In the genomic region with DNA sequence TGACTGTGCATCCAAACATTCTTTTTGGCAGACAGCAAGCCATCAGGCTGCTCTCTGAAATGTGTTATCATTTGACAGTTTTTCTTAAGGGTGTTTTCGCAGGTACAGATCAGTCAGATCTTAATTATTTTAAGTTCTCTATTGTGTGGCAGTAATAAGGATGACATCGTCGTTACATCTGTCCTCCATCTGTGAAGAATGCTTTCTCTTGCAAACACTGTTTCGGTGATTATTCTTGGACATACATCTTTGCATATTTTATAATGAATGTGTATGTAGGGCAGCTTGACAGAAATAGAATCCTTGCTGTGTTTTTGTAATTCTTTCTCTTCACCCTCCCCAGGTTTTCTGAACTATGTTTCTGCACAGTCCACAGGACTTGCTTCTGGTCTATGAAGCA, we compare ENCODE assay signal across 15 mouse cellular contexts.
"Had no signal": no experiment of that assay in that cellular context is flagged by ENCODE, and none has a peak within 500 bp of the region (broad histone marks: within the 10 kb centered on the region; RNA-seq: fewer than 3 reads in every experiment).

No protein-coding gene starts in this region.

- H3K4me1 ChIP-seq: limb, embryonic 15.5 days; liver, embryonic 12.5 days; midbrain, embryonic 10.5 days; neural tube, embryonic 15.5 days had no signal

- ATAC-seq: intestine, postnatal 0 days; liver, embryonic 12.5 days had no signal

- H3K9me3 ChIP-seq: limb, embryonic 15.5 days; liver, embryonic 12.5 days; midbrain, embryonic 10.5 days; neural tube, embryonic 15.5 days had no signal

- H3K27ac ChIP-seq: limb, embryonic 15.5 days; liver, embryonic 12.5 days; midbrain, embryonic 10.5 days; neural tube, embryonic 15.5 days; stomach, postnatal 0 days had no signal

- H3K27me3 ChIP-seq: limb, embryonic 15.5 days; liver, embryonic 12.5 days; neural tube, embryonic 15.5 days had no signal

- DNase-seq: kidney, adult 8-10 months; kidney, postnatal 25 days; lung, embryonic 14.5 days; lung, postnatal 10 days; lung, postnatal 4 days; midbrain, embryonic 14.5 days; thymus, adult 18-20 months; thymus, postnatal 14 days had no signal

- H3K36me3 ChIP-seq: limb, embryonic 15.5 days; liver, embryonic 12.5 days; midbrain, embryonic 10.5 days; neural tube, embryonic 15.5 days had no signal

- H3K4me2 ChIP-seq: limb, embryonic 15.5 days; liver, embryonic 12.5 days; lung, embryonic 14.5 days; neural tube, embryonic 15.5 days had no signal

- H3K4me3 ChIP-seq: limb, embryonic 15.5 days; liver, embryonic 12.5 days; midbrain, embryonic 10.5 days; myocyte; neural tube, embryonic 15.5 days had no signal

- H3K9ac ChIP-seq: limb, embryonic 15.5 days; liver, embryonic 12.5 days; lung, embryonic 14.5 days; neural tube, embryonic 15.5 days had no signal
